Mouse (Mus musculus) MEL (cell line): Measurements from ENCODE around the gene Bzw2. TPM values are rescaled to one million over a fixed set of nuclear protein-coding genes. Genes with fewer than 3 reads are reported as not detected.

Experiments used
- DNase-seq: peaks from one replicate; pipeline ENCODE4 v3.0.0; 2011; ENCODE audit warnings: low read depth, low spot score
- H3K27ac ChIP-seq: 2 replicates; pipeline ENCODE4 v1.5.1; 2012; ENCODE audit warnings: low read depth, mild to moderate bottlenecking, control low read depth, low read length, moderate library complexity; ENCODE audit not compliant: control insufficient read depth
- H3K27me3 ChIP-seq, 2 experiments: fragments of 150-350 bp in 1 of 2; sonication (generic) in 1 of 2; 2 replicates each; pipeline ENCODE4 v1.6.1; 2012; ENCODE audit warnings: low read length in 2 of 2, mild to moderate bottlenecking in 2 of 2, improper control_type of control experiment in 1 of 2, moderate library complexity in 1 of 2; ENCODE audit not compliant: insufficient read depth in 2 of 2, control insufficient read depth in 1 of 2
- H3K36me3 ChIP-seq, 2 experiments: 2 replicates each; pipeline ENCODE4 v1.6.1; 2012 to 2014; ENCODE audit warnings: low read length in 2 of 2, improper control_type of control experiment in 1 of 2, inconsistent platforms in 1 of 2, mild to moderate bottlenecking in 1 of 2; ENCODE audit not compliant: insufficient read depth in 2 of 2, control insufficient read depth in 1 of 2
- H3K4me1 ChIP-seq, 2 experiments: fragments of 150-350 bp in 1 of 2; sonication (generic) in 1 of 2; 2 replicates each; pipeline ENCODE4 v1.6.1; 2012; ENCODE audit warnings: low read length in 2 of 2, improper control_type of control experiment in 1 of 2, mild to moderate bottlenecking in 1 of 2; ENCODE audit not compliant: insufficient read depth in 2 of 2, control insufficient read depth in 1 of 2
- H3K4me3 ChIP-seq, 2 experiments: fragments of 150-350 bp in 1 of 2; sonication (generic) in 1 of 2; 2 replicates each; pipeline ENCODE4 v1.5.1; 2012; ENCODE audit warnings: low read depth in 2 of 2, low read length in 2 of 2, mild to moderate bottlenecking in 2 of 2, moderate library complexity in 2 of 2, control low read depth in 1 of 2, improper control_type of control experiment in 1 of 2; ENCODE audit not compliant: control insufficient read depth in 1 of 2, insufficient read depth in 1 of 2
- H3K79me2 ChIP-seq: 2 replicates; pipeline ENCODE4 v1.6.1; 2012; ENCODE audit warnings: mild to moderate bottlenecking, low read length, moderate library complexity; ENCODE audit not compliant: control insufficient read depth, poor library complexity, insufficient read depth
- H3K9ac ChIP-seq: 2 replicates; pipeline ENCODE4 v1.6.1; 2012; ENCODE audit warnings: low read depth, mild to moderate bottlenecking, control low read depth, low read length, moderate library complexity; ENCODE audit not compliant: control insufficient read depth, poor library complexity, severe bottlenecking
- H3K9me3 ChIP-seq: fragments of 150-350 bp; sonication (generic); replicated peaks from 2 replicates; pipeline ENCODE4 v1.6.1; 2012; ENCODE audit warnings: mild to moderate bottlenecking, low read length, improper control_type of control experiment, moderate library complexity; ENCODE audit not compliant: insufficient read depth
- BHLHE40 ChIP-seq: IDR thresholded peaks from 2 replicates; pipeline ENCODE4 v1.6.1; 2012; ENCODE audit warnings: low read depth, mild to moderate bottlenecking, inconsistent platforms, low read length, improper control_type of control experiment, borderline replicate concordance
- CTCF ChIP-seq, 3 experiments: IDR thresholded peaks in 2 of 3; conservative IDR thresholded peaks in 1 of 3; 2 replicates each; pipeline ENCODE4 v1.5.1; 2011 to 2012; ENCODE audit warnings: low read length in 3 of 3, low read depth in 2 of 3, mild to moderate bottlenecking in 2 of 3, improper control_type of control experiment in 1 of 3, inconsistent platforms in 1 of 3, mixed read lengths in 1 of 3, moderate library complexity in 1 of 3; ENCODE audit not compliant: control insufficient read depth in 1 of 3, insufficient read depth in 1 of 3, poor library complexity in 1 of 3, severe bottlenecking in 1 of 3
- E2F4 ChIP-seq: IDR thresholded peaks from 2 replicates; pipeline ENCODE4 v1.6.1; 2011; ENCODE audit warnings: low read depth, low read length, improper control_type of control experiment, borderline replicate concordance
- EP300 ChIP-seq, 2 experiments: IDR thresholded peaks; 2 replicates each; pipeline ENCODE4 v1.6.1; 2011; ENCODE audit warnings: improper control_type of control experiment in 2 of 2, low read length in 2 of 2, low read depth in 1 of 2, mild to moderate bottlenecking in 1 of 2
- GABPA ChIP-seq: IDR thresholded peaks from 2 replicates; pipeline ENCODE4 v1.6.1; 2012; ENCODE audit warnings: low read depth, mild to moderate bottlenecking, inconsistent platforms, low read length, improper control_type of control experiment, moderate library complexity
- GATA1 ChIP-seq: IDR thresholded peaks from 2 replicates; pipeline ENCODE4 v1.6.1; 2011; ENCODE audit warnings: low read depth, low read length, improper control_type of control experiment
- KAT2A ChIP-seq: conservative IDR thresholded peaks from 2 replicates; pipeline ENCODE4 v1.6.1; 2012; ENCODE audit warnings: low read depth, low read length, improper control_type of control experiment, inconsistent platforms
- MYC ChIP-seq: IDR thresholded peaks from 2 replicates; pipeline ENCODE4 v1.6.1; 2011; ENCODE audit warnings: low read depth, mild to moderate bottlenecking, low read length, improper control_type of control experiment, moderate library complexity
- POLR2AphosphoS5 ChIP-seq: IDR thresholded peaks from 2 replicates; pipeline ENCODE4 v1.6.1; 2012; ENCODE audit warnings: low read depth, borderline replicate concordance, mild to moderate bottlenecking, inconsistent platforms, low read length, moderate library complexity, mixed read lengths
- RCOR1 ChIP-seq: IDR thresholded peaks from 2 replicates; pipeline ENCODE4 v1.6.1; 2012; ENCODE audit warnings: low read depth, mild to moderate bottlenecking, inconsistent platforms, low read length, improper control_type of control experiment
- TAL1 ChIP-seq: IDR thresholded peaks from 2 replicates; pipeline ENCODE4 v1.6.1; 2012; ENCODE audit warnings: mild to moderate bottlenecking, inconsistent platforms, low read length, moderate library complexity, mixed read lengths
- polyA plus RNA-seq, 2 experiments: library from polyadenylated mRNA; stranded (reverse) in 1 of 2; unstranded in 1 of 2; fragments of >175 nt in 1 of 2; fragments of >200 nt in 1 of 2; gene quantifications; 2 replicates each; pipeline versions ENCODE4 v1.2.1 to v1.2.4; 2012; ENCODE audit warnings: low replicate concordance in 2 of 2, low read depth in 1 of 2; ENCODE audit not compliant: insufficient read length in 2 of 2, insufficient read depth in 1 of 2, missing spikeins in 1 of 2
- total RNA-seq: library from RNA; depleted of rRNA; stranded (reverse); fragments of 300-350 nt; gene quantifications from 2 replicates; pipeline ENCODE4 v1.2.3, GENCODE M21; 2012

The Bzw2 gene
- total and polyA plus RNA-seq, 3 experiments = 155 to 170 (median 157) TPM

GRCm38 (mm10) chr12:36078101-36078899, 79.6 kb downstream of the Bzw2 start (continued):
- TF ChIP-seq POLR2AphosphoS5 (no peak), CTCF (IDR thresholded peaks at IDR 0.05 in 2 of 3, conservative IDR thresholded peaks at IDR 0.05 in 1 of 3; ENCODE audit: control insufficient read depth in 1 of 3, insufficient read depth in 1 of 3, low read depth in 2 of 3, low read length in 3 of 3, poor library complexity in 1 of 3, severe bottlenecking in 1 of 3) (no peak), TAL1 (no peak), RCOR1 (no peak)

- no peak overlapping the region for H3K27ac ChIP-seq
- no peak overlapping the region for H3K4me3 ChIP-seq
- no peaks in the 10 kb centered on the region for H3K27me3 ChIP-seq
- no peak overlapping the region for H3K9ac ChIP-seq
- H3K36me3 ChIP-seq = peaks cover 0 to 27% of the 10 kb centered on the region in 2 experiments; a peak in 2 of 4 replicates
- H3K4me1 ChIP-seq = peaks cover 3 to 20% of the 10 kb centered on the region in 2 experiments
- TF ChIP-seq EP300 (IDR thresholded peaks at IDR 0.05; ENCODE audit: low read depth in 1 of 2, low read length in 2 of 2) (peak in 1 of 2 experiments; percentile 42; a peak in 1 of 4 replicates), BHLHE40 (no peak), GATA1 (0 out of 2 replicates have a peak, but pooled peaks have one; percentile 20), GABPA (no peak), TAL1 (no peak)
- DNase-seq = peak; percentile 25
- H3K9me3 ChIP-seq = no peaks in the 10 kb centered on the region
- no peaks in the 10 kb centered on the region for H3K79me2 ChIP-seq
Measured at GRCm38 (mm10) chr12:36072860-36073259, 85.0 kb downstream of the Bzw2 start.

- TF ChIP-seq KAT2A (no peak), CTCF (IDR thresholded peaks at IDR 0.05 in 2 of 3, conservative IDR thresholded peaks at IDR 0.05 in 1 of 3; ENCODE audit: control insufficient read depth in 1 of 3, insufficient read depth in 1 of 3, low read depth in 2 of 3, low read length in 3 of 3, poor library complexity in 1 of 3, severe bottlenecking in 1 of 3) (no peak), POLR2AphosphoS5 (no peak), GATA1 (peak; percentile 7; the same call in 1 of the 2 replicates), E2F4 (no peak), MYC (no peak), BHLHE40 (no peak)
- Histone ChIP-seq H3K4me1 (peaks cover 3 to 20% of the 10 kb centered on the region in 2 experiments), H3K9me3 (no peaks in the 10 kb centered on the region), H3K9ac (no peak overlapping the region), H3K27ac (no peak overlapping the region), H3K27me3 (no peaks in the 10 kb centered on the region), H3K79me2 (no peaks in the 10 kb centered on the region), H3K36me3 (peaks cover 0 to 27% of the 10 kb centered on the region in 2 experiments; a peak in 2 of 4 replicates), H3K4me3 (no peak overlapping the region)
- peak; percentile 24 for DNase-seq
Measured at GRCm38 (mm10) chr12:36070231-36070630, 87.6 kb downstream of the Bzw2 start.
